Mouse (Mus musculus) gastrocnemius, postnatal 4 days (tissue): Measurements from ENCODE around the gene Pgm2l1. TPM values are rescaled to one million over a fixed set of nuclear protein-coding genes. Genes with fewer than 3 reads are reported as not detected.
A peak's percentile ranks its signal among the peaks of the same experiment; 100 is the strongest.

Experiments used
- DNase-seq, 2 experiments: peaks; one replicate each; pipeline ENCODE4 v3.0.0; 2021 to 2022; ENCODE audit warnings: low spot score in 2 of 2, mixed read lengths in 2 of 2
- long read RNA-seq, 2 experiments: library from polyadenylated mRNA; stranded (forward); transcript quantifications; one replicate each; pipeline ENCODE4 v2.0.0; 2021
- total RNA-seq, 2 experiments: library from RNA; stranded (reverse); gene quantifications; 2 replicates each; pipeline ENCODE4 v1.2.3; 2021

The Pgm2l1 gene
- 10 to 100 TPM in 1 of 2 experiments, 1 to 10 TPM in 1; 9.4 to 10.2 TPM for total RNA-seq
- long read RNA-seq, experiment 1, full-length matches to known transcripts = 1 of 2 reads
- long read RNA-seq, experiment 1, partial matches to known transcripts = 1 of 2 reads
- long read RNA-seq, experiment 1, other reads (novel, unspliced or antisense) = 0 of 2 reads
- long read RNA-seq, experiment 2, partial matches to known transcripts = 0 of 1 reads
- long read RNA-seq, experiment 2, other reads (novel, unspliced or antisense) = 1 of 1 reads

- DNase-seq = peak; percentile 87 to 95
Measured at GRCm38 (mm10) chr7:100227158-100227875, at the start of gene Pgm2l1. TSS of gene Pgm2l1 (plus strand) at chr7:100227394.

DNA sequence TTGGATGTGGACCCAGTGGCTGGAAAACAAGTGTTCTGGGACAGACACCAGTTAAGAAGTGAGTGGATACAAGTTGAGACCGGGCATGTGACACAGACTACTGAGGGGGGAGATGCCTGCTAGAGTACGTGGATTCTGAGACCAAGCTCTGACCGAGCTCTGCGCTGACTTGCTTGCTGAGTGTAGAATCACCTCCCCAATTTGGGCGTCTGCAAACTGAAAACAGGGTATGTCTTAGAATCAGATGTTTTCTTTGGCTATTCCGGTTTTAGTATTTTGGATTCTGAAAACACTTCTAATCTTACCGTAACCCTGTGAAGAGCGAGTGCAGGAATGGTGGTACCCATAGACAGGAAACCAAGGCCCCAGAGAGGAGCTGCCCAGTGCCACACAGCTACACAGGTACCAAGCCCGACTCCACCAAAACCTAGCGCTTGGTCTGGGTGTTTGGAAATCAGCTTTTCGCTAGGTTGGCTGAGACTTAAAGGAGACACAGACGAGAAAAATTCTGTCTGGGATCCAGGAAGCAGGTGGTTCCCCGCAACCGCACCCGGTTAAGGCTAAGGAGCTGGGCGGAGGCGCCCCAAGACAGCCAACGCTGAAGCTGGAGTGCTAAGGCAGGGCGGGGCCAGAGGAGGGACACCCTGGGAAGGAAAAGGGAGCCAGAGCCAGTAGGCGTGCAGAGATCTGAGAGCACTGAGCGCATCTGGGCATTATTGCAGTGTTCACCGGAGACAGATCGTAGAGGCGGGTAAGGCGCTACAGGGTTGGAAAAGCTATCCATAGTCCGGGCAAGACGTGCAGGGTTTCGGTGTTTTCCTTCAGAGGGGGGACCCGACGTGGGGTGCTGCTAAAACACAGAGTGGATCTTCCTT, 48.9 kb upstream of the Pgm2l1 start:
- peak; percentile 22 to 49 for DNase-seq

GRCm38 (mm10) chr7:100178891-100179233, 48.3 kb upstream of the Pgm2l1 start:
- DNase-seq = no peak

DNA sequence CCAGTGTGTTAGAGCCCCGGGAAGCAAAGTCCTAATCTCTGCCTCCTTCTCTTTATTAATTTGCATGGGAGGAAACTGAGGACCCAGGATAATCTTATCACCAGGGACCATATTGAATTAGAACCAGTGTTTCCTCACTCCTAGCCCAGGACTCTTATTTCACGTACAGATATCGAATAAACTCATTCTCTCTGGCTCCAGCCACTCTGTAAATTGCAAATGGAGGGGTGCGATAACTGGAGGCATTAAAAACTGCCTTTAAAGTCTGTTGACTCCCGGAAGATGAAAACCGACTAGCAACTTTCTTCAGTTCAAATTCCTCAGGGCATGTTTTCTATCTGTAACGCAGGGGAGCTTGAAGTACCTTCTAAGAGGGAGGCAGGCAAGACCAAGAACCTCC, 47.8 kb upstream of the Pgm2l1 start:
- no peak for DNase-seq

DNA sequence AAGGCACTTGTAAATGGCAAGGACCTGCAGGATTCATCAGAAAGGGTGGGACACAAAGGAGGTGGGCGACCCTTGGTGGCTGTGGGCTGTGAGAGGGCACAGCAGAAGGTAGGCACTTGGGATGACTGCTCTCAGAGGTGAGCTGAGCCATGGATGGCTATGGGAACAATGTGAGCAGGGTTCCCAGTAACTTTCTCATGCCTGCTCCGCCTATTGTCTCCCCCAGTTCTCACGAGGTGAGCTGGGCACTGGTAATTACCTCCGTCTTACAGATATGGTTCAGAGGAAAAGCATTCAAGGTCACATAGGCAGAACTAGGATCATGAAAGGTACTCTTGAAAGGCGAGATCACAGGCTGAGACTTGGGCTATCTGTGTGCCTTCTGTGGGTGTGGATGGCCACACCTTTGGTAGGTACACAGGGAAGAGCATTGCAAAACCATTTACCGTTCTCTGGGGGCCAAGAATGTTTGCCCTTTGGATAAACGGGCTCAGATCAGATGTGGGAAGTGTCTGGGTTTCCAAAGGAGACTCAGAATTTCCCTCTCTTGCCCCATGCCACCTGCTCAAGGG, 47.3 kb upstream of the Pgm2l1 start:
- DNase-seq = no peak

GRCm38 (mm10) chr7:100181176-100181575, 46.0 kb upstream of the Pgm2l1 start:
- DNase-seq = no peak

DNA sequence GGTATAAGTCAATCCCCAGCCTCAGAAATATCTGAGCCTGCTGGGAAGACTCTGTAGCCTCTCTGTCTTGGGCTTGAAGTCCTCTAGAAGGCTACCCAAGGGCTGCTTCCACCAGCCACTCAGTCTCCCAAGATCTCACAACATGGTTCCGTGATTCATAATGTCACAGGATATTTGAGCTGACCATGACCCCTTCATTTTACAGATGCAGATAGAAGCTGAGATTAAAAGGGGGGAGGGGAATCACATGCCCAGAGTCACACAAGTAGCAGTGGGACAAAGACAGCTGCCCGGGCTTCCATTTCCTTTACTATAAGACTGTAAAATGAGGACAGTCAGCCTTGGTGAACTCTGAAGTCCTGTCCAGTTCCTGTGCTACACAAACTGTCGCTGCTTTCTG, 45.6 kb upstream of the Pgm2l1 start:
- no peak for DNase-seq

DNA sequence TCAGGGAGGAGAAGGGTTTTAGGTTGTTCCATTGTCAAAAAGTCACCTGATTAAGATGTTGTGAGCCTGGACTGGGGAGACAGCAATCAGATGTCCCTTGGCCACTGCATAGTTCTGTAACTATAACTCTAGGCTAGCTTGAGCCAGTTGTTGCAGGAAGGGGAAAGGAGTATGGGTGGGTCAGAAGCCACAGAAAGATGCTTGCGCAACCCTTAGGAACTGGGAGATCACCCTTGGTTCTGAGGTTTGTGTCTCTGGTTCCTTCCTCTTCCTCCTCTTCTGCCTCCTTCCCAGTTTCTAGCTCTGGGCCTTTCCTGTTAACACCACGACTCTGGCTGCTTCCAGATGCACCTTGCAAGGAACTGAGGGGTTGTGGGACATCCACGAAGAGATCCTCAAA, 44.8 kb upstream of the Pgm2l1 start:
- no peak for DNase-seq

GRCm38 (mm10) chr7:100187601-100188000, 39.6 kb upstream of the Pgm2l1 start:
- DNase-seq = peak; percentile 23 to 50

DNA sequence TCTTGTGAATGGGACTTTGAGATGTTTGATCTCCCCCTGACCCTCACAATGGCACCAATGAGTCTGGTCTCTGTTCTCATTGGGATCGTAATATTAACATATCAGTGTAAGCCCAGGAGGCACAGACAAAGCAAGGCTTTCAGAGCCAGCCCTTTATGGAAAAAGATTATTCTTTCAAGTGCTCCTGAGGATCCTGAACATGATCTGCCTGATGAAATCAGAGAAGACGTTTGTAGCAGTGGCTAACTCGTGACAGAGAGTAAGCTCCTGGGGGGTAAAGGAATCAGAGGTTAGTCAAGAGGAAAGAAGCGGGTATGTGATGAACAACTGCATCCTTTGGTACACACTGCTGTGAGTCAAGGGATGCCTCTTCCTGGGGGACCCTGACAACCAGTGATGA, 37.0 kb upstream of the Pgm2l1 start:
- DNase-seq = no peak

DNA sequence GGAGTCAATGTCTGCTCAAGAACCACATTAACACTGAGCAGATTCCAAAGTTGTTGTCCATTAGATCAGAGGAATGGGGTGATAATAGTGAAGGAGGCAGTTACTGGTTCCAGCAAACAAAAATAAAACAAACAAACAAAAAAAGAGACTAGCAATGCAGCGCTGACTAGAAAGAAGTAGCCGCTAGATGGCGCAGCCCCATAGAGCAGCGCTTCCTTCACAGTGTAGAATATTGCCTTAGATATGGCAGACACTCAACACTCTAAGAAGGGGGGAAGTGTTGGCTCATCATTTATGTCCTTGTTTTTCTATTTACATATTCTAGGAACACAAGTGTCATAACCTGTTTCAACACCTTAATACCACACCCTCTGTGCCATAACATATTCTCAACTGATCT, 36.4 kb upstream of the Pgm2l1 start:
- DNase-seq = peak; percentile 33 to 71

GRCm38 (mm10) chr7:100201191-100201590, 26.0 kb upstream of the Pgm2l1 start:
- no peak for DNase-seq

- peak in 1 of 2 experiments; percentile 16 for DNase-seq
Measured at GRCm38 (mm10) chr7:100203616-100204015, 23.6 kb upstream of the Pgm2l1 start.

- no peak for DNase-seq
Measured at GRCm38 (mm10) chr7:100204871-100205270, 22.3 kb upstream of the Pgm2l1 start.

GRCm38 (mm10) chr7:100206144-100206543, 21.1 kb upstream of the Pgm2l1 start:
- no peak for DNase-seq

DNA sequence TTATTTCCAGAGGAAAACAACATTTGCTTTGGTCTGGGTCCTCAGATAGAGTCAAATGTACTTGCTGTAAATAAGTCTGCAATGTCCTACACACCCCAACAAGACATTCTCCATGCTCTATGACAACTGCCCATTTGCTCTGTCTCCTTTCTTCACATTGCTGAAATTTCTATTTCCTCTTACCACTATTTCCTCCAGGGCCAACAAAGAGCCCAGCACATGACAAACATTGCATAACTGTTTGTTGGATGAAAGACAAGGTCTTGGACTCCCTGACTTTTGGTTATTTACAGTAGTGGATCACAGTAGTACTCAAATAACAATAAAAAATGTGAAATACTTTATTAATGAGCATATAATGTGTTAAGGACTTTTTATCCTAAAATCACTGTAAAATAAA, 19.3 kb upstream of the Pgm2l1 start:
- DNase-seq = no peak

DNA sequence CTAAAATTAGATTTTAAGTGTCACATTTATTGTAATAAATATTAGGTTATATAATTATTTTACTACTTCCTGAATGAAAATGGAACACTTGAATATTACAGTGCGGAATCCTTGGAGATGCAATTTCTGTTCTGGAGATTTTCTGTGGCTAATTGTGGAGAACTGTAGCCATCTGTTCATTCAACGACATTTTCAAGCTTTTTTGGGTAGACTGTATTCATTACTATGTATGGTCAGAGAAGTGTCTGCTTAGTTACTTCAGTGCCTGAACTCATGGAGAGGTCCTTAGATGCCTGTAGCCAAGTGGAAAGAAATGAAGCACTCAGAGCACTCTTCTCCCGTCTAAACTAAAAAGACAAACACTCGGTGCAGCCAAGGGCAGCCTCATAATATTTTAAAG, 12.9 kb upstream of the Pgm2l1 start:
- no peak for DNase-seq

- no peak for DNase-seq
Measured at GRCm38 (mm10) chr7:100215116-100215732, 12.0 kb upstream of the Pgm2l1 start.

DNA sequence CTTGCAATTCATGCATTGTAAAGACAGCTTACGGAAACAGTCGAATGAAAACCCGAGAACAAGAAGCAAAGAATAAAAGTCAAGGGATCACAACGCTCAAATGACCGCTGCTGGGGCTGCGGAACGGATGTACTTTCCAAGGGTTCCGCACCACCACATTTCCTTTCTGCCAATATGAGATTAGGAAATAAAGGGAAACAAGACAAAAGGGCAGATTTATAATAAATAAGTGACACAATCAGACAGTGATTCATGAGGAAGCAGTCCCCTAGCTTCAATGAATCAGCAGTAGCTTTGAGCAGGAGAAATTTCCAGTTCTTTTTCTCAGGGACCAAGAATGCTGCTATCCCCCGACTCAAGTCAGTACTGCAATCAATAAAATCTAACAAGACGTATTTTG, 11.2 kb upstream of the Pgm2l1 start:
- DNase-seq = no peak

DNA sequence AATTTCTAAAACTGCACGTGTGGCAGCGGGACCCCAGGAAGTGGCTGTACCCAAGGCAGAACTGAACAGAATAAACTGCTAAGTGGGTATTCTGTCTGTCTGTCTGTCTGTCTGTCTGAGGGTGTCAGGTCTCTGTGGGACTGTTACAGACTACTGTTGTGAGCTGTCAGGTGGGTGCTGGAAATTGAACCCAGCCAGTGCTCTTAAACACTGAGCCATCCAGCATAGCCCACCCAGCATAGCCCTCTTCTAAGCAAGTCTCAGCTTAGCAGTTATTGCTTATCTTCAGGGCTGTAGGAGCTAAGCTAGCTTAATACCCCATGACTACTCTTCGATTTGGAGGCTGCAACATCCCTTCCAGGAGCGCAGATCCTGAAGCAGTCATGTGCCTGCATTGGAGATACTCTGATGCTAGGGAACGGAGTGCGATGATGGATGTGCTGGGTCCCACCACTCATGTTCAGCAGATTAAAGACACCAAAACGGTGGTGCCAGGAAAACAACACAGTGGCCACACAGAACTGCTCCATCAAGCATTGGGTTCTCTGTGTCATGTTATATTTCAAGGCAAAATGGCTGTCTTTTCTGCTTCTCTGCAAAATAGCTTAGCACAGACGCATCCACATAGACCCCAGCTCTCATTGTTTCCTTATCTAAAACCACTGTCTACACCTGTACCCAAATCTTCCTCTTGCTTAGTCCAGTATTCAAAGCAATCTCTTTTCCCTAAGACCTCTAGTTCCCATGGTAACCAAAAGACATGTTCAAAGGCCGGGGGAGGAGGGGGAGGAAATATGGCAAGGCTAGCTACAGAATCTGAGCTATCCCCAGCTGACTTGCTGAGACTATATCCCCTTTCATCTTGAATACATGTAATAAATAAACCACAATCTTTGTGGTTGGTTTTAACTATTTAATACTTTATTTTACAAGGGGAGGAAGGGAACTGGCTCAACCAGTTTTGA, 10.3 kb upstream of the Pgm2l1 start:
- DNase-seq = no peak
